Mouse (Mus musculus) C2C12 (cell line): ENCODE data around the gene Cdk5r1. TPM values are rescaled to one million over a fixed set of nuclear protein-coding genes. Genes with fewer than 3 reads are reported as not detected.
A peak's percentile ranks its signal among the peaks of the same experiment; 100 is the strongest.

Experiments
- H3K27me3 ChIP-seq: one replicate; pipeline ENCODE4 v1.6.1; 2011; ENCODE audit not compliant: control insufficient read depth, insufficient read depth, insufficient read length
- H3K36me3 ChIP-seq: one replicate; pipeline ENCODE4 v1.6.1; 2011; ENCODE audit not compliant: control insufficient read depth, insufficient read depth
- H3K4me3 ChIP-seq: one replicate; pipeline ENCODE4 v1.5.1; 2011; ENCODE audit warnings: mild to moderate bottlenecking, control low read depth; ENCODE audit not compliant: poor library complexity, insufficient read depth, severe bottlenecking
- H3K79me2 ChIP-seq: one replicate; pipeline ENCODE4 v1.6.1; 2011; ENCODE audit not compliant: control insufficient read depth, insufficient read depth
- H3K79me3 ChIP-seq: one replicate; pipeline ENCODE4 v1.6.1; 2011; ENCODE audit warnings: low read depth, control low read depth
- H3ac ChIP-seq: one replicate; pipeline ENCODE3; 2011; ENCODE audit warnings: low read depth; ENCODE audit not compliant: control insufficient read depth, insufficient read length
- CEBPB ChIP-seq: IDR thresholded peaks from one replicate; pipeline ENCODE4 v1.6.1; 2011; ENCODE audit warnings: low read depth, mild to moderate bottlenecking, control low read depth, moderate library complexity
- CTCF ChIP-seq: IDR thresholded peaks from one replicate; pipeline ENCODE4 v1.5.1; 2011; ENCODE audit not compliant: control insufficient read depth, insufficient read depth, insufficient read length
- FOSL1 ChIP-seq: IDR thresholded peaks from one replicate; pipeline ENCODE4 v1.8.0; 2011; ENCODE audit warnings: mild to moderate bottlenecking, low read length; ENCODE audit not compliant: poor library complexity, insufficient read depth, severe bottlenecking
- MAX ChIP-seq: IDR thresholded peaks from one replicate; pipeline ENCODE4 v1.6.1; 2011; ENCODE audit warnings: mild to moderate bottlenecking, control low read depth
- MYOD1 ChIP-seq: IDR thresholded peaks from one replicate; pipeline ENCODE4 v1.6.1; 2011; ENCODE audit warnings: low read depth; ENCODE audit not compliant: control insufficient read depth, insufficient read length
- MYOG ChIP-seq: IDR thresholded peaks from one replicate; pipeline ENCODE4 v1.6.1; 2011; ENCODE audit not compliant: control insufficient read depth, insufficient read length; ENCODE audit errors: extremely low read depth
- USF1 ChIP-seq: IDR thresholded peaks from one replicate; pipeline ENCODE4 v1.6.1; 2011; ENCODE audit warnings: low read depth, mild to moderate bottlenecking, control low read depth, moderate library complexity
- polyA plus RNA-seq: library from polyadenylated mRNA; unstranded; fragments of >200 nt; fragmentation: generic; extraction: Trizol; gene quantifications from one replicate; pipeline ENCODE4 v1.2.1, GENCODE M21; 2012; ENCODE audit warnings: missing spikeins

The Cdk5r1 gene
- polyA plus RNA-seq, 1 experiment, result 4.7 TPM

DNA sequence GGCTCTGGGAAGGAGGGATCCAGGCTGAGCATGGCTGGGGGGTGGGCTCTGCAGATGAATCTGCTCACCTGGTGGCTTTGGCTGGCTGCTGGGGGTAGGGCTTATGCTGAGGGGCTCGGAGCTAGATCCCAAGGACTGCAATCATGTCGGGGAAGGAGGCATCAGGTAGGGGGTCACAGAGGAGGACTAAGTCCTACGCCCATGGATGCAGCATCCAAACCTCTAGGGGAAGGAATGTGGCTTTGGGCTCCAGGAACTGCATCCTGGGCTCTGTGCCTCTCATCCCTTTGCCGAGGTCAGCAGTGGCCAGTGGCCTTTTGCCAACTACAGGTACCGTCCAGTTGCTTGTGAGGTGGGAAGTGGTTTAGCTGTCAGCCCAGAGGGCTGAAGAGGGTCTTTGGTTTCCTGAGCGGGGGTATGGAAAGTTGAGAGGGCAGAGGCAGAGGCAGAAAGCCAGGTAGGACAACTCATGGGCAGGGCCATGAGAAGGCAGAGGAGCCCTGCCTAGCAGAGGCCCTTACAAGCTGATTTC is 6.8 kb downstream of the Cdk5r1 start:
- H3K79me3 ChIP-seq, result peaks cover 18% of the 10 kb centered on the region
- H3ac ChIP-seq, result peak overlapping the region; percentile 25
- peaks cover 32% of the 10 kb centered on the region for H3K79me2 ChIP-seq
- no peak overlapping the region for H3K4me3 ChIP-seq
- H3K27me3 ChIP-seq, result no peaks in the 10 kb centered on the region
- peaks cover 20% of the 10 kb centered on the region for H3K36me3 ChIP-seq
- TF ChIP-seq FOSL1 (no peak), MYOG (no peak), MYOD1 (no peak), CEBPB (no peak), CTCF (no peak), MAX (no peak), USF1 (no peak)

DNA sequence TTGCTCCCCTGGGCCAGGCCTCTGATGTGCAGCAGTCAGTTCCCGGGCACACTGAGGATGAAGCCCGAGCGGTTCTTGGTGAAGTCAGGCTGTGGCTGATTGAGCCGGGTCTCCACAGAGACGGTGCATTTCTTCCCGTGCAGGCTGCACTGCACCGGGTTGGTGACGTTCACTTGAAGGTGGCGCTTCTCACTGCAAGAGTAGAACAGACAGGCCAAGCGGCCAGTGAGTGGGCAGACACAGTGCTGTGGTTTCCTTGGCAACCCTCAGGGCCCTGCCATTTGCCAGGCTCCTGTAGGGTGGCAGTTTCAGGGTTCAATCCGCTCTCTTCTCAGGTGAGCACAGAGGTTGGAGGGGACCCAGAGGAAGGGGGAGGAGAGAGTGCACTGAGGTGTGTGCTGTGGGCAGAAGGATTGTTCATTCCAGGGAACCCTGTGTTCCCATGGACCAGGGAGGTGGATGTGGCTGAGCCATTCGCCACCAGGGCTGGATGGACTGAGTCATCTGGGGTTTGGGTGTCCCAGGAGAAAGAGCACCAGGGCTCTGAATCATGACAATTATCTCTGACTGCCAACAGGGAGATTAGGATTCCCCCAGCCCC is 7.5 kb downstream of the Cdk5r1 start:
- Histone ChIP-seq H3K27me3 (no peaks in the 10 kb centered on the region), H3ac (peak overlapping the region; percentile 25), H3K79me3 (peaks cover 12% of the 10 kb centered on the region), H3K36me3 (peaks cover 15% of the 10 kb centered on the region), H3K79me2 (peaks cover 25% of the 10 kb centered on the region), H3K4me3 (no peak overlapping the region)
- TF ChIP-seq USF1, result no peak
- TF ChIP-seq CEBPB, result no peak
- TF ChIP-seq FOSL1, result peak; percentile 93
- TF ChIP-seq MYOD1, result peak; percentile 56
- no peak for TF ChIP-seq CTCF
- no peak for TF ChIP-seq MAX
- no peak for TF ChIP-seq MYOG

DNA sequence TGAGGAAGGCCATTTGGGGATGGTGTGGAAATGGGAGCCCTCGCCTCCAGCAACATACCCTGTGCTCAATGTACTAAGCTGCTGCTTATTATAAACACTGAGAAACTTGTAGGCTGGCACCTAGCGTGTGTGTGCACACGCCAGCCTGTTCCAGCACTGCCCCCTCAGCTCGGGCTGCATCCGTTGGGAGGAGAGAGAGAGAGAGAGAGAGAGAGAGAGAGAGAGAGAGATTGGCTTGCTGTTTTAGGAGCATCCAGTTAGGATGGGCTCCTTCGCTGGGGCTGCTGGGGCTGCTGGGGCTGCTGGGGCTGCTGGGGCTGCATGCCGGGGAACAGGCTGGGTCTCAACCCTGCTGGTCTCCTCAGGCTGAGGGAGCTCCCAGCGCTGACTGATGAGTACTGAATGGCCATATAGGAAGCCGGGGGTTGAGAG is 8.3 kb downstream of the Cdk5r1 start:
- peaks cover 6% of the 10 kb centered on the region for H3K36me3 ChIP-seq
- TF ChIP-seq USF1 (no peak), MYOG (no peak), FOSL1 (no peak), MAX (no peak), MYOD1 (no peak), CEBPB (no peak), CTCF (no peak)
- no peaks in the 10 kb centered on the region for H3K27me3 ChIP-seq
- H3ac ChIP-seq, result peak overlapping the region; percentile 9
- no peak overlapping the region for H3K4me3 ChIP-seq
- H3K79me2 ChIP-seq, result peaks cover 17% of the 10 kb centered on the region
- peaks cover 6% of the 10 kb centered on the region for H3K79me3 ChIP-seq

DNA sequence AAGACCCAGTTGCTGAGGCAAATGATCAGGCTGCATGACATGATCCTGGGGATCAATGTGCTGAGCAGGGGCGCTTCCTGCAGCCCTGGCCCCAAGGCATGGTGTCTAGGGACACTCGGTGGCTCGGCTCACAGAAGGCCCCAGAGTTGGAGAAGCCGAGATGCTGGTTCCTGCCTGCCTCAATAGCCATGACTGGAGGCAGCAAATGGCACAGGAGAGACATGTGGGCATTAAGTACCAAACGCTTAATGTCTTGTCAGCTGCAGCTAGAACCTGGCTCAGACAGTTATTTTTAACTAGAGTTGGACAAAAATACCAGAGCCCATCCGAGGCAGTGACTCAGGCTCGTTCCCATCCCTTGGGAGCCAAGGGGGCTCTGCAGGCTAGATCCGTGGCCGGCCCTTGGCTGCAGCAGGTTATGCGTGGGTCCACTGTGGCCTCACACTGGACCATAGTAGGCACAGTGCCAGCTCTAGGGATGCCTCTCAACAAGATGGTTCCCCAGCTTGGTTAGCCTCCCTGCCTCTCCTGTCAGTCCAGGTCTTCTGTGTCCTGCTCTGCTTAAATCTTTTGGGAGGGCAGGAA is 8.9 kb downstream of the Cdk5r1 start:
- Histone ChIP-seq H3ac (no peak overlapping the region), H3K4me3 (no peak overlapping the region), H3K79me2 (peaks cover 11% of the 10 kb centered on the region), H3K27me3 (no peaks in the 10 kb centered on the region), H3K36me3 (peaks cover under 1% of the 10 kb centered on the region), H3K79me3 (no peaks in the 10 kb centered on the region)
- TF ChIP-seq FOSL1, result no peak
- TF ChIP-seq CEBPB, result no peak
- TF ChIP-seq MYOD1, result peak; percentile 50
- TF ChIP-seq MYOG, result no peak
- TF ChIP-seq CTCF, result no peak
- TF ChIP-seq USF1, result no peak
- TF ChIP-seq MAX, result peak; percentile 9

DNA sequence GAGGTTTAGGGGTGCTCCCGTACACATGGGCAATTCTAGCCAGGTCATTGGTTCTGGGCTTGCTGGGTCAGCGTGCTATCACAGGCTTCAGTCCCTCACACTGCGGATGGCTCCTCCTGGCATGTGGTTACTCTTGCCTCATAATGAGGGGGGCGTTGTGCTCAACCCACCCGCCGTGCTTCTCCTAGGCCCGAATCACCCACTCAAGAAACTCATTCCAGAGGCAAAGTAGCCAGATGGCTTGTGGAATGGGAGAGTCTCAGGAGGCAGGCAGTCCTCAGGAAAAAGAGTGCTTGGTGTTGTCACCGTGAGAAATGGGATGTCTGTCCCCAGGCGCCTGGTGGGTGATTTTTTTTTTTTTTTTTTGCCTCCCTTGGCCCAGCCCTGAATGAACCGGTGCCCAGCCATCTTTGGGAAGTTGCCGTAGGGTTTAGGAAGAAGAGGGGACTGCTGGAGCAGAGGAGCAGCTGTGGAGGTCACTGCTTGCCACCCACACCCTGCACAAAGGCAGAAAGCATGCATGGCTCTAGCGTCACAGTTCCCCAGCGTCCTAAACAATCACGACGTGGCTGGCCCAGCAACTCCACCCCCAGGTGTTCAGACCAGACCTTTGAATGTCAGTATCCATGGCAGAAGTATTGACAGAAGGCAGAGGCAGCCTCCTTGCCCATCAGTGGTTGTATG is 11.2 kb downstream of the Cdk5r1 start:
- Histone ChIP-seq H3ac (no peak overlapping the region), H3K79me2 (no peaks in the 10 kb centered on the region), H3K4me3 (no peak overlapping the region), H3K79me3 (no peaks in the 10 kb centered on the region), H3K27me3 (no peaks in the 10 kb centered on the region), H3K36me3 (no peaks in the 10 kb centered on the region)
- no peak for TF ChIP-seq FOSL1
- no peak for TF ChIP-seq USF1
- no peak for TF ChIP-seq MYOD1
- TF ChIP-seq MYOG, result no peak
- no peak for TF ChIP-seq MAX
- TF ChIP-seq CEBPB, result no peak
- no peak for TF ChIP-seq CTCF
